Mouse (Mus musculus) limb, embryonic 10.5 days (tissue): ENCODE data around the gene Neu3. TPM values are rescaled to one million over a fixed set of nuclear protein-coding genes. Genes with fewer than 3 reads are reported as not detected.
"Not testable (repeated sequence)": the region's sequence is repeated elsewhere in the genome, so short reads cannot be mapped to it uniquely, and the experiment has no call there.

Experiments
- DNase-seq: peaks from one replicate; pipeline ENCODE4 v3.0.0-alpha.2; 2017; ENCODE audit warnings: low spot score
- H3K27ac ChIP-seq: fragments of 300-500 bp; sonication (generic); 2 replicates; pipeline ENCODE4 v1.5.1; 2016; ENCODE audit warnings: mild to moderate bottlenecking
- H3K27me3 ChIP-seq: fragments of 300-500 bp; sonication (generic); 2 replicates; pipeline ENCODE4 v1.6.1; 2016; ENCODE audit warnings: low read depth, mild to moderate bottlenecking; ENCODE audit not compliant: poor library complexity, severe bottlenecking
- H3K36me3 ChIP-seq: fragments of 300-500 bp; sonication (generic); 2 replicates; pipeline ENCODE4 v1.6.1; 2016; ENCODE audit warnings: mild to moderate bottlenecking, moderate library complexity
- H3K4me1 ChIP-seq: fragments of 300-500 bp; sonication (generic); 2 replicates; pipeline ENCODE4 v1.6.1; 2016
- H3K4me3 ChIP-seq: fragments of 300-500 bp; sonication (generic); 2 replicates; pipeline ENCODE4 v1.5.1; 2016; ENCODE audit warnings: mild to moderate bottlenecking, moderate library complexity
- H3K9me3 ChIP-seq: fragments of 300-500 bp; sonication (generic); replicated peaks from 2 replicates; pipeline ENCODE4 v1.6.1; 2016; ENCODE audit warnings: mild to moderate bottlenecking
- WGBS: fragments of 180-500 bp; shearing (Covaris S2); methylation state at CpG from one replicate; pipeline ENCODE4 v1.1.7; 2016; 5-methylcytosine and 5-hydroxymethylcytosine counted together
- polyA plus RNA-seq: library from polyadenylated mRNA; unstranded; fragments of >200 nt; fragmentation: Nextera tagmentation; extraction: Ambion mirVana; gene quantifications from 2 replicates; pipeline ENCODE4 v1.2.1, GENCODE M21; 2016

Gene Neu3
- polyA plus RNA-seq, 1 experiment from 2014 or later: 2.2 TPM

GRCm38 (mm10) chr7:99824649-99825483, 3.4 kb downstream of the Neu3 start:
- 79% methylated on average over 16 of the region's 16 CpGs for WGBS
- Histone ChIP-seq H3K9me3 (no peaks in the 10 kb centered on the region), H3K27me3 (no peaks in the 10 kb centered on the region), H3K4me1 (peaks cover 10% of the 10 kb centered on the region), H3K27ac (0 out of 2 replicates have a peak overlapping the region, but pooled peaks have one; percentile 26), H3K36me3 (no peaks in the 10 kb centered on the region), H3K4me3 (no peak overlapping the region)
- no peak for DNase-seq

GRCm38 (mm10) chr7:99823045-99823663, 5.1 kb downstream of the Neu3 start:
- Histone ChIP-seq H3K4me3 (no peak overlapping the region), H3K9me3 (no peaks in the 10 kb centered on the region), H3K36me3 (no peaks in the 10 kb centered on the region), H3K27ac (no peak overlapping the region), H3K27me3 (no peaks in the 10 kb centered on the region), H3K4me1 (peaks cover 4% of the 10 kb centered on the region)
- DNase-seq: no peak
- 86% methylated on average over 10 of the region's 10 CpGs for WGBS

GRCm38 (mm10) chr7:99822426-99822825, 5.8 kb downstream of the Neu3 start:
- Histone ChIP-seq H3K27me3 (no peaks in the 10 kb centered on the region), H3K9me3 (no peaks in the 10 kb centered on the region), H3K27ac (no peak overlapping the region), H3K4me1 (no peaks in the 10 kb centered on the region), H3K36me3 (no peaks in the 10 kb centered on the region), H3K4me3 (no peak overlapping the region)
- WGBS: 83% methylated on average over 5 of the region's 5 CpGs
- DNase-seq: no peak

- H3K4me1 ChIP-seq: no peaks in the 10 kb centered on the region
- no peaks in the 10 kb centered on the region for H3K9me3 ChIP-seq
- H3K36me3 ChIP-seq: no peaks in the 10 kb centered on the region
- H3K27ac ChIP-seq: no peak overlapping the region
- 85% methylated on average over 2 of the region's 2 CpGs for WGBS
- no peak overlapping the region for H3K4me3 ChIP-seq
- no peak for DNase-seq
- no peaks in the 10 kb centered on the region for H3K27me3 ChIP-seq
Measured at GRCm38 (mm10) chr7:99821953-99822352, 6.3 kb downstream of the Neu3 start.

- not testable (repeated sequence) for H3K9me3 ChIP-seq, H3K4me1 ChIP-seq, H3K4me3 ChIP-seq, H3K36me3 ChIP-seq, DNase-seq, H3K27me3 ChIP-seq, H3K27ac ChIP-seq
- 18% methylated on average over 9 of the region's 9 CpGs for WGBS
Measured at GRCm38 (mm10) chr7:99818181-99818725, 10.0 kb downstream of the Neu3 start.

GRCm38 (mm10) chr7:99813394-99813793, 14.8 kb downstream of the Neu3 start:
- no peaks in the 10 kb centered on the region for H3K9me3 ChIP-seq
- no peaks in the 10 kb centered on the region for H3K36me3 ChIP-seq
- H3K27ac ChIP-seq: no peak overlapping the region
- DNase-seq: no peak
- H3K4me3 ChIP-seq: no peak overlapping the region
- no peaks in the 10 kb centered on the region for H3K27me3 ChIP-seq
- WGBS: 90% methylated on average over 11 of the region's 11 CpGs
- H3K4me1 ChIP-seq: no peaks in the 10 kb centered on the region

- Histone ChIP-seq H3K27ac (no peak overlapping the region), H3K9me3 (no peaks in the 10 kb centered on the region), H3K4me1 (no peaks in the 10 kb centered on the region), H3K36me3 (no peaks in the 10 kb centered on the region), H3K4me3 (no peak overlapping the region), H3K27me3 (no peaks in the 10 kb centered on the region)
- 89% methylated on average over 4 of the region's 4 CpGs for WGBS
- no peak for DNase-seq
Measured at GRCm38 (mm10) chr7:99811661-99812060, 16.6 kb downstream of the Neu3 start.

GRCm38 (mm10) chr7:99810814-99811213, 17.4 kb downstream of the Neu3 start:
- Histone ChIP-seq H3K4me3 (no peak overlapping the region), H3K27ac (no peak overlapping the region), H3K4me1 (no peaks in the 10 kb centered on the region), H3K36me3 (no peaks in the 10 kb centered on the region), H3K9me3 (no peaks in the 10 kb centered on the region), H3K27me3 (no peaks in the 10 kb centered on the region)
- whole genome bisulfite sequencing: 91% methylated on average over 2 of the region's 2 CpGs
- no peak for DNase-seq

GRCm38 (mm10) chr7:99807043-99807442, 21.2 kb downstream of the Neu3 start:
- H3K36me3 ChIP-seq, DNase-seq, H3K27me3 ChIP-seq, H3K27ac ChIP-seq, H3K4me3 ChIP-seq, H3K9me3 ChIP-seq, H3K4me1 ChIP-seq: not testable (repeated sequence)
- WGBS: 83% methylated on average over 7 of the region's 7 CpGs

GRCm38 (mm10) chr7:99805340-99805739, 22.9 kb downstream of the Neu3 start:
- Histone ChIP-seq H3K36me3 (no peaks in the 10 kb centered on the region), H3K4me3 (no peak overlapping the region), H3K27ac (no peak overlapping the region), H3K9me3 (no peaks in the 10 kb centered on the region), H3K27me3 (no peaks in the 10 kb centered on the region), H3K4me1 (no peaks in the 10 kb centered on the region)
- WGBS: 92% methylated on average over 1 of the region's 1 CpGs
- DNase-seq: no peak

GRCm38 (mm10) chr7:99804033-99804432, 24.2 kb downstream of the Neu3 start:
- not testable (repeated sequence) for H3K27ac ChIP-seq, H3K9me3 ChIP-seq, H3K36me3 ChIP-seq, H3K4me3 ChIP-seq, DNase-seq, H3K4me1 ChIP-seq, H3K27me3 ChIP-seq
- WGBS: 92% methylated on average over 3 of the region's 3 CpGs

GRCm38 (mm10) chr7:99803535-99803934, 24.7 kb downstream of the Neu3 start:
- no peak overlapping the region for H3K4me3 ChIP-seq
- no peaks in the 10 kb centered on the region for H3K9me3 ChIP-seq
- DNase-seq: peak; percentile 19
- H3K27me3 ChIP-seq: peaks cover 10% of the 10 kb centered on the region; the same call in 1 of the 2 replicates
- no peaks in the 10 kb centered on the region for H3K36me3 ChIP-seq
- H3K4me1 ChIP-seq: no peaks in the 10 kb centered on the region
- H3K27ac ChIP-seq: no peak overlapping the region
- WGBS: 74% methylated on average over 8 of the region's 8 CpGs

- peak; percentile 15 for DNase-seq
- 82% methylated on average over 7 of the region's 7 CpGs for WGBS
- Histone ChIP-seq H3K27me3 (peaks cover 46% of the 10 kb centered on the region), H3K4me3 (no peak overlapping the region), H3K27ac (no peak overlapping the region), H3K9me3 (no peaks in the 10 kb centered on the region), H3K4me1 (peaks cover 17% of the 10 kb centered on the region), H3K36me3 (no peaks in the 10 kb centered on the region)
Measured at GRCm38 (mm10) chr7:99799118-99799517, 29.1 kb downstream of the Neu3 start.
